Mouse (Mus musculus) spleen, postnatal 14 days (tissue): Measurements from ENCODE around the gene Gfy.

Source experiments
- DNase-seq, 2 experiments: peaks; one replicate each; pipeline ENCODE4 v3.0.0; 2021 to 2022; ENCODE audit warnings: low spot score in 2 of 2

The Gfy gene

GRCm38 (mm10) chr7:45149545-45149944 lies 29.8 kb downstream of the Gfy start:
- no peak for DNase-seq

- no peak for DNase-seq
Observed at GRCm38 (mm10) chr7:45148534-45149098, 30.8 kb downstream of the Gfy start.

GRCm38 (mm10) chr7:45147899-45148298 lies 31.5 kb downstream of the Gfy start:
- no peak for DNase-seq

- no peak for DNase-seq
Observed at GRCm38 (mm10) chr7:45147267-45147666, 32.1 kb downstream of the Gfy start.

- DNase-seq, result no peak
Observed at GRCm38 (mm10) chr7:45145460-45145859, 33.9 kb downstream of the Gfy start.

GRCm38 (mm10) chr7:45144368-45145174 lies 34.8 kb downstream of the Gfy start:
- DNase-seq, result no peak

- no peak for DNase-seq
Observed at GRCm38 (mm10) chr7:45141914-45142313, 37.5 kb downstream of the Gfy start.

- no peak for DNase-seq
Observed at GRCm38 (mm10) chr7:45141319-45141718, 38.0 kb downstream of the Gfy start.

- DNase-seq, result no peak
Observed at GRCm38 (mm10) chr7:45139904-45140723, 39.3 kb downstream of the Gfy start.

- DNase-seq, result no peak
Observed at GRCm38 (mm10) chr7:45138403-45138802, 41.0 kb downstream of the Gfy start.

GRCm38 (mm10) chr7:45137171-45138006 lies 42.0 kb downstream of the Gfy start:
- DNase-seq, result no peak

- peak; percentile 85 to 90 for DNase-seq
Observed at GRCm38 (mm10) chr7:45135993-45136567, 43.3 kb downstream of the Gfy start, which contains the start of the genes Gm45713 and Flt3l. TSS of gene Gm45713 (minus strand) at chr7:45136231. TSS of gene Flt3l (minus strand) at chr7:45136432.

- DNase-seq, result no peak
Observed at GRCm38 (mm10) chr7:45135370-45135769, 44.0 kb downstream of the Gfy start.

GRCm38 (mm10) chr7:45134544-45135026 lies 44.8 kb downstream of the Gfy start:
- peak in 1 of 2 experiments; percentile 46 for DNase-seq

- DNase-seq, result no peak
Observed at GRCm38 (mm10) chr7:45133446-45134159, 45.8 kb downstream of the Gfy start.

GRCm38 (mm10) chr7:45131850-45132249 lies 47.5 kb downstream of the Gfy start:
- no peak for DNase-seq

- no peak for DNase-seq
Observed at GRCm38 (mm10) chr7:45129776-45130512, 49.4 kb downstream of the Gfy start.

- no peak for DNase-seq
Observed at GRCm38 (mm10) chr7:45129318-45129717, 50.1 kb downstream of the Gfy start.

- peak; percentile 92 to 95 for DNase-seq
Observed at GRCm38 (mm10) chr7:45128624-45129246, 50.6 kb downstream of the Gfy start, which contains the start of gene Rpl13a. TSS of gene Rpl13a (minus strand) at chr7:45128761.
